Mouse (Mus musculus) cortical plate, adult 2 months (tissue): ENCODE data around the gene Tspyl3.

ENCODE experiments used
- CTCF ChIP-seq: fragments of 200-500 bp; IDR thresholded peaks from 2 replicates; pipeline ENCODE4 v1.5.1; 2011; ENCODE audit warnings: mild to moderate bottlenecking, control low read depth, low read length; ENCODE audit not compliant: insufficient read depth; ENCODE audit errors: extremely low read depth
- POLR2A ChIP-seq: fragments of 200-500 bp; IDR thresholded peaks from 2 replicates; pipeline ENCODE4 v1.6.1; 2011; ENCODE audit warnings: mild to moderate bottlenecking, low read length, control low read depth; ENCODE audit not compliant: insufficient read depth; ENCODE audit errors: extremely low read depth

DNA sequence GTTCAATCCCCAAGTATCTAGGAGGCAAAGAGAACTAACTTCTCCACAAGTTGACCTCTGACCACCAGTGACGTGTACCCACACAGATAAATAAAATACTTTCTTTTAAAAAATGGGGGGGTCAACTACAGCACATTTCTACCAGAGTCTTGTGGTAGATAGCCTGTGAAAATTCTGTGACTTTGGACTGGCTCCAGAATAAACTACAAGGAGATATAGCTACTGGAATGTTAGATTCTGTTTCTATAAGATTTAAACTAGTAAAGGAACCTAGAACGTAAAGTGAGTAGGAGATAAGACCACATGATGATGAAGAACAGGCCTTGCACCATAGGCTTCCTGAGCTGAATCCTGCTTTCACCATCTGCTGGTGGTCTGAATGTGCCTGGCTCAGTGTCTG, 37.4 kb downstream of the Tspyl3 start:
- TF ChIP-seq POLR2A (no peak), CTCF (no peak)
